Mouse (Mus musculus) layer of hippocampus, postnatal 36 days (tissue): ENCODE data around the gene Atp6v0e2. TPM values are rescaled to one million over a fixed set of nuclear protein-coding genes. Genes with fewer than 3 reads are reported as not detected.

Source experiments
- DNase-seq, 2 experiments: peaks; one replicate each; pipeline ENCODE4 v3.0.0; 2022
- total RNA-seq, 2 experiments: library from RNA; stranded (reverse); gene quantifications; 2 replicates each; pipeline ENCODE4 v1.2.3; 2021

Atp6v0e2 gene
- total RNA-seq, 2 experiments from 2014 or later = 424 to 471 TPM

DNA sequence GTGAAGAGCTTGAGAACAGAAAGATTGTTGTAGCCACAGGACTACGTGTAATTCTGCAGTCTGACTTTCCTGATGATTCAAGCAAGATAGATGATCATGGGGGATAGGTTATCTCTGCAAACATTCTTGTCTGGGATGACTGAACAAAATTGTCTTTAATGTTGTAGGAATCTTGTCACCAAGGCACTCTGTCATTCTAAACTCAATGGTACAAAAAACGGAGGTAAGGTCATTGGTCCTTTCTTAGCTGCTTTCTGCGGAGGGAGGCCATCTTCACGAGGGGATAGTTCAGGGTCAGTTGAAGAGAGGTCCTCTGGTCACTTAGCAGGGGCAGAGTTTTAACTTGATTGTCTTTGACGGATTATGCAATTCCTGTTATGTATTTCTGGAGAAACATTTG is 41.3 kb downstream of the Atp6v0e2 start:
- no peak for DNase-seq

GRCm38 (mm10) chr6:48579215-48579648 is 41.8 kb downstream of the Atp6v0e2 start:
- DNase-seq = no peak

- no peak for DNase-seq
Observed at GRCm38 (mm10) chr6:48581257-48581656, 43.8 kb downstream of the Atp6v0e2 start.

DNA sequence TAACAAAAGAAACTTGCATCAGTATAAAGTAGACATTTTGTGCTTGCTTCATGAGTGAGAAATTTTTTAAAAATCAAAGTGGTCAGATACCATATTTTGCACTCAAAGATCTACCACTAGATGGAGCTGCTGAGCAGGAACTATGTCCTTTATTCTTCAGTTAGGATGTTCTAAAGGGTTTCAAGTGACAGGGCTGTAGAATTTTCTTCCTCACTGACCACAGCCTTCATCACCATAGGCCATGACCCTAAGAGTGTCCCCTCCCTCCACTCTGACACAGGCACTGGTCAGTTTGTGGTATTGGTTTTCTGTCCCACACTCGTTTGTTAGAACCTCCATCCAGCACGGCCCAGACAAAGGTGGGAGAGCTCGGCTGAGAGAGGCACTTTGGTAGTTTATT is 44.6 kb downstream of the Atp6v0e2 start:
- DNase-seq = no peak

- no peak for DNase-seq
Observed at GRCm38 (mm10) chr6:48589194-48589750, 51.9 kb downstream of the Atp6v0e2 start, which contains the start of gene Gm45021. Gene Gm45021 (plus strand): TSS chr6:48589610.

Other genes starting within 250 kb of the Atp6v0e2 start
- 10 to 100 TPM; 35.1 to 47.4 TPM for gene Krba1, start 142.0 kb upstream of the Atp6v0e2 start, total RNA-seq
- 10 to 100 TPM; 21.4 to 22.8 TPM for gene Zfp467, start 91.8 kb upstream of the Atp6v0e2 start, total RNA-seq
- 1 to 10 TPM; 1.4 to 2.8 TPM for gene Sspo, start 89.4 kb upstream of the Atp6v0e2 start, total RNA-seq
- gene Lrrc61, start 17.2 kb downstream of the Atp6v0e2 start, total RNA-seq = 10 to 100 TPM; 29.4 to 35.0 TPM
- 10 to 100 TPM; 12.0 to 13.5 TPM for gene Rarres2, start 35.2 kb downstream of the Atp6v0e2 start, total RNA-seq
- gene Gm45021, start 52.0 kb downstream of the Atp6v0e2 start, total RNA-seq = not detected
- 10 to 100 TPM; 43.6 to 47.5 TPM for gene Repin1, start 56.3 kb downstream of the Atp6v0e2 start, total RNA-seq
- gene Gm44965, start 56.3 kb downstream of the Atp6v0e2 start, total RNA-seq = not detected
- gene Zfp775, start 64.4 kb downstream of the Atp6v0e2 start, total RNA-seq = 1 to 10 TPM; 6.3 to 7.7 TPM
- 10 to 100 TPM; 13.4 to 14.5 TPM for gene AI854703, start 89.1 kb downstream of the Atp6v0e2 start, total RNA-seq
- 1 to 10 TPM in 1 of 2 experiments, under 1 TPM in 1; 0.52 to 1.1 TPM for gene Gimap8, start 109.6 kb downstream of the Atp6v0e2 start, total RNA-seq
- gene Gimap9, start 138.5 kb downstream of the Atp6v0e2 start, total RNA-seq = under 1 TPM; 0.28 to 0.57 TPM
- under 1 TPM; 0.17 to 0.33 TPM for gene Gimap4, start 146.9 kb downstream of the Atp6v0e2 start, total RNA-seq
- 1 to 10 TPM; 5.7 to 7.3 TPM for gene Gimap6, start 170.6 kb downstream of the Atp6v0e2 start, total RNA-seq
- gene Gm28053, start 181.0 kb downstream of the Atp6v0e2 start, total RNA-seq = not detected
- gene Gimap7, start 181.0 kb downstream of the Atp6v0e2 start, total RNA-seq = not detected
- 1 to 10 TPM; 2.4 to 2.5 TPM for gene Gimap1, start 201.4 kb downstream of the Atp6v0e2 start, total RNA-seq
- 1 to 10 TPM; 1.0 to 1.7 TPM for gene Gimap5, start 208.6 kb downstream of the Atp6v0e2 start, total RNA-seq
- gene Gimap3, start 233.2 kb downstream of the Atp6v0e2 start, total RNA-seq = not detected